Mouse (Mus musculus) testis, adult 2 months (tissue): ENCODE measurements around the gene Cntn5. TPM values are rescaled to one million over a fixed set of nuclear protein-coding genes. Genes with fewer than 3 reads are reported as not detected.

Source experiments
- H3K27ac ChIP-seq: fragments of 200-500 bp; 2 replicates; pipeline ENCODE4 v1.5.1; 2012; ENCODE audit warnings: low read depth, low read length; ENCODE audit not compliant: control insufficient read depth, insufficient read depth
- H3K27me3 ChIP-seq: fragments of 200-500 bp; 2 replicates; pipeline ENCODE4 v1.6.1; 2012; ENCODE audit warnings: mild to moderate bottlenecking, low read length, moderate library complexity; ENCODE audit not compliant: control insufficient read depth, insufficient read depth
- H3K36me3 ChIP-seq: fragments of 200-500 bp; 2 replicates; pipeline ENCODE4 v1.6.1; 2012; ENCODE audit warnings: mild to moderate bottlenecking, low read length; ENCODE audit not compliant: control insufficient read depth, insufficient read depth
- H3K4me1 ChIP-seq: fragments of 200-500 bp; 2 replicates; pipeline ENCODE4 v1.6.1; 2012; ENCODE audit warnings: low read length; ENCODE audit not compliant: control insufficient read depth, insufficient read depth
- H3K4me3 ChIP-seq: fragments of 200-500 bp; 2 replicates; pipeline ENCODE4 v1.5.1; 2012; ENCODE audit warnings: low read depth, mild to moderate bottlenecking, low read length, moderate library complexity, mixed read lengths; ENCODE audit not compliant: control insufficient read depth
- CTCF ChIP-seq: fragments of 200-500 bp; IDR thresholded peaks from 2 replicates; pipeline ENCODE4 v1.5.1; 2012; ENCODE audit warnings: low read depth, mild to moderate bottlenecking, inconsistent platforms, low read length, moderate library complexity; ENCODE audit not compliant: control insufficient read depth, insufficient read depth, insufficient replicate concordance
- POLR2A ChIP-seq: fragments of 200-500 bp; IDR thresholded peaks from 2 replicates; pipeline ENCODE4 v1.6.1; 2012; ENCODE audit warnings: low read depth, mild to moderate bottlenecking, inconsistent platforms, low read length, moderate library complexity; ENCODE audit not compliant: control insufficient read depth
- polyA plus RNA-seq: library from polyadenylated mRNA; depleted of rRNA; stranded (reverse); fragments of >200 nt; gene quantifications from 2 replicates; pipeline ENCODE4 v1.2.3, GENCODE M21; 2012

Cntn5 gene
- polyA plus RNA-seq, 1 experiment = 0.53 TPM

DNA sequence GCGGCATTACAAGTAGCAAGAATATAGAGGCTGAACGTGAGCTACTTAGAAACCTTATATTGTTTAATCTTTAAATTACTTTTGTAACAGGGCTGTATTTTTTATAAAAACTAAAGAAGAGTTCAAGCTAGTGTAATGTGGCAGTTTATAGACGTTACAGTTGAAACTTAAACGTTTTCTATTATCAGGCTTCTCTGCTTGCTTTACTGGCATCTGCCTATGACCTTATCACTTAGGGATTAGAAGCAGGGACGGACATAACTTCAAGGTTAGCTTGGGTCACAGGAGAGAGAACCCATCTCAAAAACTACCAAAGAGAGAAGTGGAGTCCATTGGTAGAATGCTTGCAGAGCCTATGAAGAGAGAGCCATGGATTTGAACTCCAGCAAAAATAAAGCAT is 372.3 kb downstream of the Cntn5 start:
- no peak overlapping the region for H3K4me3 ChIP-seq
- H3K36me3 ChIP-seq = no peaks in the 10 kb centered on the region
- no peak overlapping the region for H3K27ac ChIP-seq
- TF ChIP-seq CTCF (no peak), POLR2A (no peak)
- H3K27me3 ChIP-seq = no peaks in the 10 kb centered on the region
- H3K4me1 ChIP-seq = no peaks in the 10 kb centered on the region

DNA sequence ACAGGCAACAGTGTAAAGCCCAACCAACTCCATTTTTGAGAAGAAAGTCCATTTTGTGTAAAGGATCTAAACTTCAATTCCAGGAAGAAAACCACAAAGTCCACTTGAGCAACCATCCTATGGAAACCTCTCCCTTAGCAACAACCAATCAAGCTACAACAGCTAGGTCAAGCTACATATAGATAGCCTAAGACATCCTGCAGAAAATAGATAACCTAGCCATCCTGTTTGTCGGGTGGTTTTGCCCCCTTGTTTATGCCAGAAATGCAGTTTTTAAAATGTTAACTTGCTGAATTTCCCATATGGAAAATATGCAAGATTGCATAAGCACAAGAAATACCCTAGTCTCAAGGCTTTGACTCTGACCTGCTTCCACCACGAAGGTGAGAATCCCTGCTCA is 373.5 kb downstream of the Cntn5 start:
- TF ChIP-seq CTCF (no peak), POLR2A (no peak)
- H3K4me1 ChIP-seq = no peaks in the 10 kb centered on the region
- no peaks in the 10 kb centered on the region for H3K27me3 ChIP-seq
- no peak overlapping the region for H3K27ac ChIP-seq
- H3K4me3 ChIP-seq = no peak overlapping the region
- no peaks in the 10 kb centered on the region for H3K36me3 ChIP-seq

DNA sequence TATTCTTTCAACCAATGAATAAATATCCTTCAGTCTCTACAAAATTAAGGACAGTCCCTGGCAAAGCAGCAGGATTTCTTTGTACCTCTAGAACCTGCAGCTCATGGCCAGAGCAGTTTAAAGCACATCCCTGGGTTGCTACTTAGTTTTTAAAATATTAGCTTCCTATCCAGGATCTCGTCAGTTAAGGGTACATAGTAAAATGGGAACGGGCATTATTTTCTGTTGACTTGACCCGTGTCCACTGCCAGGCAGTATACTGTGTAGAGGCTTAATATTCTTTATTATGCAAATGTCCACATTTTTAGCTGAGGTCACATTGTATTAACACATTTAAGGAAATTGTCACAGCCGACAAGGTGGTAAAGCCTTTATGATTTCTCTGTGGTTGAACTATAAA is 375.0 kb downstream of the Cntn5 start:
- Histone ChIP-seq H3K4me1 (no peaks in the 10 kb centered on the region), H3K27me3 (no peaks in the 10 kb centered on the region), H3K36me3 (no peaks in the 10 kb centered on the region), H3K4me3 (no peak overlapping the region), H3K27ac (no peak overlapping the region)
- TF ChIP-seq CTCF (no peak), POLR2A (no peak)

DNA sequence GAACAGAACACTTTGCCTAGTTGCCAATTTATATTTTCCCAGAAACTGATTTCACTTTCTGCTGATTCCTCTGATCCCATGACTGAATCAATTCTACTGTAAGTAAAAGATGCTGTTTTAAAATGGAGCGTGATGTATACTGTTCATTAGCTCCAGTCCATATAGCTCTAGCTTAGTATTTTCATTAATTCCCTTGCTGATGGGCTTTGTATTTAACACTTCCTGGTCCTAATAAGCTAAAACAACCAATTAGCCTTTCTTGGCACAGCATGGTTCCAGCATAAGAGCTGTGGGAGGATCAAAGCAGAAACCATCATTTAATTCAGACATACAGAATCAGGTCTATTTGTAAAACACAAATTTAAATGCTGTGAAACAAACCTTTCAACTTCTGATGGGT is 375.5 kb downstream of the Cntn5 start:
- H3K27ac ChIP-seq = no peak overlapping the region
- H3K4me1 ChIP-seq = no peaks in the 10 kb centered on the region
- TF ChIP-seq CTCF (no peak), POLR2A (no peak)
- no peaks in the 10 kb centered on the region for H3K36me3 ChIP-seq
- H3K27me3 ChIP-seq = no peaks in the 10 kb centered on the region
- H3K4me3 ChIP-seq = no peak overlapping the region

DNA sequence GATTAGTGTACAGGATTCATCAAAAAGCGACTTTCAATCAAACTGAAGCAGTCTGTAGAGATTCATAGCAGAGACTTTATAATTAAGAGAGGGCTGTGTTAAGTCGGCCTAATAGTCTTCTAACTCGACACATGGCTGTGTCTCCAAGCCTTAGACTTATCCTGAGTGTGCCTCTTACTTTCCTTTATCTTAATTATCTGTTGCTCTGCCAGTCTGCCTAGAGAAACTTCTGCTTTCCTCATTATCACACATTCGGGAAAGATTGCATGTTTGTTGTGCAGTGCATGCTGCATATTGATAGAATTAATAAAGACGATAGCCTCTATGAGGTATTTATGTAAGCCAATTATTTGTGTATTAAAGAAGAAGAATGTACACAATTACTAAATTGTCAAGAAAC is 375.9 kb downstream of the Cntn5 start:
- Histone ChIP-seq H3K27ac (no peak overlapping the region), H3K4me3 (no peak overlapping the region), H3K4me1 (no peaks in the 10 kb centered on the region), H3K27me3 (no peaks in the 10 kb centered on the region), H3K36me3 (no peaks in the 10 kb centered on the region)
- TF ChIP-seq POLR2A (no peak), CTCF (no peak)

DNA sequence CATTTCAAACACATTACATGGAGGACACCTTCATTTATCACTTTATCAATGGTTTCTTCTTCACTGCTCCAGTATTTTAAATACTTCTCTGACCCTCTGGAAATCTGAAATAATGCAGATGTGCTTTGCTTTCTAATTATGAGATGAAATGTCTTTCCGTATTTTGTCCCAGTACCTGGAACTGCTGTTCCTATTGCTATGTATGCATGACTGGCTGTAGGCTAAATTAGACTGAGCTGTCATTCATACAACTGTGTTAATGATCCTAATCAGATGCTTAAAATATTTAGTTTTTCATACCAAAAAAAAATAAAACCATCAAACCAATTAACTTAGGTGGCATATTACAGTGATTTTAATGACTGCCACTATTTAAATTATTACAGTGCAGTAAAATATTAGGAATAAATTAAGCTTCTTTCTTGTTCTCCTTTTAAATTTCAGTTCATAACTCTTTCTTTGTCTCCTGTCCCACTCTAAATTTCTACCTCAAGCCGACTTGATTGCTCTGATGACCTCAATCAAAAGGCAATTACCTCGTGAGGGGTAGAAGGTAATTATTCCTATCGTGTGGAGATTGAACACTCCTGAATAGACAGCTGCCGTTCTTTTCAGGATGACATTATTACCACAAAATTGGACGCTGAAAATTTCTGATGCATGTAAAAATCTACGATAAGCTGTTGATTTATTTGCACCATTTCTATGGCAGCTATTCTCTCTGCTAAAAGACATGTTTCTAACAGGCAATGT is 378.5 kb downstream of the Cntn5 start:
- TF ChIP-seq POLR2A (no peak), CTCF (no peak)
- Histone ChIP-seq H3K36me3 (no peaks in the 10 kb centered on the region), H3K27ac (no peak overlapping the region), H3K27me3 (no peaks in the 10 kb centered on the region), H3K4me1 (no peaks in the 10 kb centered on the region), H3K4me3 (no peak overlapping the region)

DNA sequence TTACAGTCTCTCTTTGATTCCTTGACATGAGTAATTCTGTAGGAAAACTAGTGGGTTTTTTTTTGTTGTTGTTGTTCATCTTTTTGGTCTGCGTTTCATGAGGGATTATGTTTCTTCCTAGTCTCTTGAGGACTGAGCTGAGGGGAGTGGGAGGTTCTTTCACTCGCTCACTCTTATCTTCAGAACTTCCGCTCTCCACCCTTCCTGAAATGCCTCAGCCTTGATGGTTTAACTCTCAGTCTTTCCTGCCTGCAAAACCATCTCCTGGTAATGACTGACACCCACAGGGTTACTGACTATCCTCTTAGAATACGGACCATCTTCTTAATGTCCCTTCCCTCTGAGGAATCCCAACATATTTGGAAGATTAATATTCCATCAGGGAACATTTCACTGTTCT is 382.0 kb downstream of the Cntn5 start:
- no peak overlapping the region for H3K4me3 ChIP-seq
- no peaks in the 10 kb centered on the region for H3K27me3 ChIP-seq
- H3K27ac ChIP-seq = no peak overlapping the region
- TF ChIP-seq CTCF (no peak), POLR2A (no peak)
- no peaks in the 10 kb centered on the region for H3K36me3 ChIP-seq
- H3K4me1 ChIP-seq = no peaks in the 10 kb centered on the region
